Mouse (Mus musculus): ENCODE measurements around the gene Abca13.

Gene Abca13

DNA sequence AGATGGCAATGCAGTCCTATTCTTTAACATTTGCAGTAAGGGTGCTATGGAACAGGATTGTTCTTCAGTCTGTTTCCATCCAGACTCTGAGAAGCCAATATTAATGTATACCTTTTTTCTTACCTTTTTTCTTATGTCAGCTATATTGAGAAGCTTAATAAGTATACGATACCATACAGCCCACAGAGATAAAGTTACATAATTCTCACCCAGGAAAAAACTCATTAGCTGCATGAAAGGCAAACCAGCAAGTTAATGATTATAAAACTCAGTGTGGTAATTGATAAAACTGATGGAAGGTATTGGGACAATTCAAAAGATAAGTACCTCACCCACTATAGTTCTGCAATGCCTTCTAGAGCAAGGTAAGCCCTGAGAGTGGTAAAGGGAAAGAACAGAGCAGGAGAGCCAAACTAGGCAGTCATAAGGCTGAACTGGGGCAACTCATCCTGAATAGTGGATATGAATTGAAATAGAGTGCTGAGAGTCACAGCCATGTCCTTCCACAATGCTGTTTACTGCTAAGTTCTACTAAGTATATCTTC, 342.0 kb downstream of the Abca13 start:
- DNase-seq (ENCODE audit: low read depth), result no peak

DNA sequence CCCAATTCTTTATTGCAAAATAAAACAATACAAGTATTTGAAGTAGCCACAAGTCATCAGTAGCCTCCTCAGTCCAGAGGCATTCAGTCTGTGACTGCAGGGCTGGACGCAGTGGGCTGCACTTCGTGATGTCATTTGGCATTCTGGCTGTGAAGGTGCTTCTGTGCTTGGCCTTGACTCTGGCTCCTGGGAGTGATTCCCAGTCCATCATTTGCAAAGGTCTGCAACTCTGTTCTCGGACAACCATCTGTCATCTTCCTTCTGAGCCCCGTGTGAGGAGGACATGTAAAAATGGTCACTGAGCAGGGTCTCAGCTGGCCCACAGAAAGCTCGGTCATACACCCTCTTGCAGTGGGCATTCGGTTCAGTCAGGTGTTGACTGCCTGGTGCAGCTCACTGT, 345.1 kb downstream of the Abca13 start:
- DNase-seq (ENCODE audit: low read depth), result no peak

DNA sequence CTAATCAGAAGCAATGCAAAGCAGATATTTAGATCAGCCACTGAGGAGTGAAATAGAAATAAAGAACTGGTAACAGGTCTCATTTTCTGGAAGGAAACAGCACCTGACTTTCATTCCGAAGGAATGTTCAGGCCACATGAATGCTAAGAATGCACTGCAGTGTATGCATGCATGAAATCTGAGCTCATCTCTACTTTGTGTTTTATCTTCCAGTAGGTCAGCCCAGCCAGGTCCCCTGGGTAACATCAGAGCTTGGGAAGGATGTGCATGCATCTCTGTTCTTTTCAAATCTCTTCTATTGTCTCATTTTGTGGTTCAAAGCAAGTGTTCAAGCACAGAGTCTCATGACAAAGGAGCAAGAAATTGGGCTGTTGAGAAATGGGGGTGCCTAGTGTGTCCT, 346.6 kb downstream of the Abca13 start:
- DNase-seq (ENCODE audit: low read depth), result no peak

DNA sequence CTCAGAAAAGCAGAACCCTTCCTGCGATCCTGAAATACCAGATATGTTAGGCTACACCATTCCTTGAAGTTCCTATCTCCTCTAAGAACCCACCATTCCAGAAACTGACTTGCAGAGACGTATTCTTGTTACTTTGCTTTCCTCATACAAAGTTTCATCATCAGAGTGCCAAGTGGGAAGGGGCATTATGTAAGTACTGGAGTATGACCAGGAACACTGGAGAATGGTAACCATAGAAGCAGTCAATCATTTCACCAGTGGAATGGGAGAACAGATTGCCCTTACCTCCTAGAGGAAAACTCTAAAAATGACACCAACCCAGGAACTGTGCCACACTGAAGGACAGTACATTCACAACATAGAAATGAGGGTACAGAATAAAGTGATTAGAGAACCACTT, 368.3 kb downstream of the Abca13 start:
- DNase-seq (ENCODE audit: low read depth), result no peak

DNA sequence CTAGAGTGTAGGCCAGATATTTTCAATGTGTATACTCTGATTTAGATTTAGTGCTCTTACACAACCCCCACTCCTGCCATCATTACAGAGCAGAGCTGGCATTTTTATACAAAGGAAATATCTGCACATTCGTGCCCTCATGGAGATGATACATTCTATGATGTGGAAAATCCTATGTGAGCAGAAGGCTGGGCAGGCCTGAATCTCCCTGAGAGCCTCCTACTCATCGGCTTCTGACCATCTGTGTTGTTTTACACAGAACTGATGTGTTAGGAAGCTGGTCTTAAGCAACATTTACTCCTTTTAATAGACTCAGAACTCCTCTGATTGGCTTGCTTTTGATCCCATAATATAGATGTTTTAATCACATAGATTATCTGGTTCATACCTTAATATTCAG, 376.6 kb downstream of the Abca13 start:
- DNase-seq (ENCODE audit: low read depth), result no peak

DNA sequence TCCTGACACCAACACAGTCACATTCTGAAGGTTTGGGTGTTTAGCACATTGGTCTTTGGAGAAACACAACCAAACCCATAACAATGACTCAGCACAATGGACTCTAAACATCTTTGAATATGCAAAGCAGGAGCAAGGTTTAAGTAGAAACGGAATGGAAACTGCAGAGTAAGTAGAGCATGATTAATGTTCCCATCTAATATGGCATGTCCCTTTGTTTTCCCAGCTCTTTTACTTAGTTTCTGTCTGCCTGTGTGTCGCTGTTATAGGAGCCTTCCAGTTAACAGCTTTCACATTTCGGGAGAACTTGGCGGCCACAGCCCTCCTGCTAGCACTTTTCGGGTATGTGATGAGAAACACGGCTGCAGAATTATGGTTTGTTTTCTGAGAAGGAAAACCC, 378.6 kb downstream of the Abca13 start:
- DNase-seq (ENCODE audit: low read depth), result no peak

DNA sequence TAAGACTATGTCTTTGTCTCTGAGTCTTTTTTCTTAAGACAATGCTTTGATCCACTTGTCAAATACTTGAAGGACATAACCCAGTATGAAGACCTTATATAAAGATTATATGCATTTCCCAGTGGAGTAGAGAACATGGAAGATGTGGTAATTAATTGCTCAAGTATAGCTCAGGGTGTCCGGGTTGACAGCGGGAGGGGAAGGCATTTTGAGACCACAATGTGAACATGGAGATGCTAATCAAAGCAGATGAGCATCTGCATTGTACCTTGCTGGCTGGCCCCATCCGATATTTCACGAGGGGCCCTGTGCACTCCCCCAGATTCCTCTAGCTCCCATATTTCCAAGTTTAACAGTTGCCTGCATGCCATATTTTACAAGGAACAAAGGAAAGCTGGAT, 383.2 kb downstream of the Abca13 start:
- DNase-seq (ENCODE audit: low read depth), result no peak

DNA sequence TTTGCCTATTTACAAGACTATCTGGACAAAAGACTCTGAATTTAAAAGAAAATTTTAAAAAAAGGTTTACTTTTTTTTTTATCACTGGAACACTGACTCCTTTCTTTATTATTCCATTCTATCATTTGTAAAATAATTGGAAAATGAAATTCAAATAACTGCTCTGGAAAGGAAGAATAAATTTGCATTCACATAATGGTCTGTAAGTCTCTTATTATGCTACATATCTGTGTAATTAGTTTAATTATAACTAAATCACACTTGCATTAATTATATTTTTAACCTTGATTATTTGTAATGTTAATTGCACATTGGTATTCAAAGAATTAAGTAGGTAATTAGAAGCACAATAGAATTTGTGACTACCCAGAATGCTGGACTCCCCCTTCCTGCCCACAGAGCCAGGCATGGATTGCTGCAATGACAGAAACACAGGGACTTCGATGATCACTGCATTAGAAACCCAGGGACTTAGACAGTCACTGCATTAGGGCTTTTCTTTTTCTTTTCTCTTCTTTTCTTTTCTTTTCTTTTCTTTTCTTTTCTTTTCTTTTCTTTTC, 400.1 kb downstream of the Abca13 start:
- DNase-seq (ENCODE audit: low read depth), result no peak

DNA sequence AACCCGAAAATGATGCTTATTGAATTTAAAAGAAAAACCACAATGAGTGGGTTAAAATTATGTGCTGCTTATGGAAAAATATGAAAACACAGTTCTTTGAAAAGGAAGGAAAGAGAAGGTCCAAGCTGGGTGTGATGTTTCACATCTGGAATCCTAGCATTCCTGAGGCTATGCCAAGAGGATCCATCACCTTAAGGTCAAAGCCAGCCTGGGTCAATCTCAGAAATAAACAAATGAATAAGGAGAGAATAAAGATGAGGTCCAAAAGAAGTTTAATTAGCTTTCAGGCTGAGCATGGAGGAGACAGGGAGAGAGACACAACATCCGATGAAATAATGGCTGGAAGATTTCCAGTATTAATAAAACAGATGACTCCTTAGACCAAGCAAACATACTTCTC, 405.6 kb downstream of the Abca13 start:
- no peak for DNase-seq (ENCODE audit: low read depth)

DNA sequence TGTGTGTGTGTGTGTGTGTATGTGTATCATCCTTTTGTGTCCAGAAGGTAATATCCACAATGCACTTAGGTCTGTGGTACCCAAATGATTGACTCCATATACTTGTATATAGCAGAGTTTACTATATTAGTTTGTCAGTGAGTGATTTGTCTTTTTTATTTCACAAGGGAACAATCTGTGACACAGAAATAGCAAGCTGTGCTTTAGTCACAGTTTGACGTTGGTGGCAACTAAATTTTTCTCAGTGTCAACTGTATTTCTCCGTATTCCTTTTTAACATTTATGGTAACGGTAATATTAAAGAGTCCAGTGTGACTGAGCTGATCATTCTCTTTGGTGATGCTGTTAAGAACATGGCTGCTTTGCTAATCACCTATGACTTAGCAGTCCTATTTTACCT, 409.4 kb downstream of the Abca13 start:
- no peak for DNase-seq (ENCODE audit: low read depth)

DNA sequence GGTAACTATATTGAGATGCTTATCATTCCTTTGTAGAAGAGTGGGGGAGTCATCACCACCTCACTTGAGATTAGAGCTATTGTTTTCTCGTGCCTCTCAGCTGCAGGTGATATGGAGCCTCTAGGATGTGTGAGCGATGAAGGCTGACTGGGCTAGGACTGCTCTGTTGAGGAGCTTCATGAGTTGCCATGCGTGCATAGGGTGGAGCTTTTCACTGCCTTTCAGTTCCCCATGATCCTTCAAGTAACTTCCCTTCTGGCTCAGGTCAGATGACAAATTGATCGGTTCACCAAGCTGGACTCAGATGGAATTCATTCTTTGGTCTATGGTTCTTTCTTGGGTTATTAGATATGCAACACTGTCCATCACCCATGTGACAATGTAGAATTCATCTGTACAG, 410.4 kb downstream of the Abca13 start:
- DNase-seq (ENCODE audit: low read depth), result no peak

DNA sequence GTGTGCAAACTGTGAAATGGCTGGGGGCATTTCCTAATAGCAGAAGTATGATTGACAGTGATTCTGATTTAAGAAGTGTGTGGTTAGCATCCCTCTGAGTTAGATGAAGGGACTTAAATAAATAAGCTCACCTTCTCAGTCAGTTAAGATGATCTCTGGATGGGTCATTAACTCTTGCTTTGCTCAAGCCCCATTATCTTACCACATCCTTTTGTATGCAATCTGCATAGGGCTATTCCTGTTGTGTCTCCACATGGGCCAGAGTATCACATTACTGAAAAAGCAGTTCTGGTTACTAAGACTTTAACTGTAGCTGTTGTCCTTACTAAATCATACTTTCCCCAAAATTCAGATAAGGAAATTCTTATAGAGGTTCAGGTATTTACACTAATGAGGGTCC, 416.5 kb downstream of the Abca13 start:
- DNase-seq (ENCODE audit: low read depth), result no peak

DNA sequence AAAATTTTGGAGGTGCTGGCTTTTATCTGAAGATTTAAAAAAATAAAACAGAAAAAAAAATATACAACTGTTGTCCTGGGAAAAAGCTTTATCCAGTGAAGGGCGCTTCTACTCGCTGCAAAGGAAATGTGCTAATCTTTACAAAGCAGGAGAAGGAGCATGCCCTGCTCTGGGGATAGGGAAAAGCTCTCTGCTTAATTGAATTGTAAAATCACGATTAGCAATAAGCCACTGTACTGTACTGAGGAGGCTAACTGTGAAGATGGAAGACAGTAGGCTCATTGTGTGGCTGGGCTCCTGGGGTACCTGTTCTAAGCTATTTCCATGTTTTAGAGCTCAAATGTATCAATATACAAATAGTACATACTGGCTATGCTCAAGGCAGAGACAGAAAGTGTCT, 417.3 kb downstream of the Abca13 start:
- no peak for DNase-seq (ENCODE audit: low read depth)

DNA sequence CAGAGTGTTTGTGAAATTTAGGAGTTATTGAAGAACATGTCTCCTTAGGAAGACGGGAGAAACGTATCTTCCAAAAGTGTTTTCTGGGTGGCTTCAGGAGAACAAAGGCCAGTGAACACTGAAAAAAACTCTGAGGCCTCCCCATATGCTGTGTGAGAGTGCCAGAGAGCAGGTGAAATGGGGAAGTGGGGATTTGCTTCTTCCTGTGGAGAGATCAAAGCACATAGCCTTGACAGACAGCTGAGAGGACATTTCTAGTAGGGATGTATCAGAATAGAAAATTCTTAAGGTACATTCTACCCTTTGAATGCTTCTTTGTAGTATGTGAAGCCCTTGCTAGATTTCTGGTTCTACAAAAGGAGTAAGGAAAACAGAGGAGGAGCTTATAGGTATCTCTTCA, 424.4 kb downstream of the Abca13 start:
- no peak for DNase-seq (ENCODE audit: low read depth)

DNA sequence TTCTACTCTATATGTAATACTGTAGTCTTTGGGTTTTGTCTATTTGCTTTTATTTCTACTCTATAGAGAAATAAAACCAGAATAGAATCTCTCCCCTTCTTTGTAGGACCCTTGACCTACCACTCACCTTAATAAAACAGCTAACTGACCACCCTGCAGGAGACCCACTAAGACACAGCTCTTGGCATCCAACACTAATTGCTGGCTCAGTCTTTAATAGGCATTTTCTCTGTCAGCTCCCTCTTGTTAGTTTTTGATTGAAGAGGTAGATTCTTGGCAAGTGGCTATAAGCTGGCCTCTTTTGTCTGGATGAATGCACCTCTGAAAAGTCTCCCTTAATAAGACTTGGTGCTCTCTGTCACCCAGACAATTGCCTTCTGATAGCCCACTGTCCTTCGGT, 424.9 kb downstream of the Abca13 start:
- DNase-seq (ENCODE audit: low read depth), result no peak

DNA sequence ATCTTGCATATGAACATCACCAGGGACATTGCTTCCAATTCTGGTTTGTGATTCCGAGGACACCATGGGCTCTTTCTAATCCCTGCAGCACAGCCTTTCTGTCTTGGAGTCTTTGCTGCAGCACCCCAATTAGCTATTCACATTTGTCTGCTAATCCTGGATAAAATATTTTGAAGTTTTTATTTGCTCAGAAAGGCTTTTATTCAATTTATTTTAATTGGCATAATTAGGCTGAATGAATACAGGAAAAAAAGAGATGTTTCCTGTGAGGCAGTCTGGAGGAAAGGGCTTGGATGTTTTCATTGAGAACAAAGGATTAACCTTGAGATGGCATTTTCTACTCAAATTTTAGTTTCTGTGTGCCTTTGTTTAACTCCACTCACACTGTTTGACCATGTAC, 428.2 kb downstream of the Abca13 start:
- no peak for DNase-seq (ENCODE audit: low read depth)

DNA sequence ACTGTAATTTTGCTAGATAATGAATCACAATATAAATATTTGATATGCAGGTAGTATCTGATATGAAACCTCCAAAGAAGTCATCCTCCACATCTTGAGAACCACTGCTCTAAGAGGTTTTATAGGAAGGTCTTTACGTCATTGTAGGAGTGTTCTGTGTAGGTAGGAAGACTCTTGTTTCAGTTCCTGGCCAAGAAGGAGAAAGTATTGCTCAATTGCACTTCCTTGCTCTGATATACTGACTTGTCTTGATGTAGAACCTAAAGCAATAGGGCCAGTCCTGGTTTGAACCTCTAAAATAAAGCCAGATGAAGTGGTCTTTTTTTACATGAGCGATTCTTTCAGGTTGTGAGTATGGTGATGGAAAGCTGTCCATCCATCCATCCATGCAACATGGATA, 431.1 kb downstream of the Abca13 start:
- DNase-seq (ENCODE audit: low read depth), result no peak

DNA sequence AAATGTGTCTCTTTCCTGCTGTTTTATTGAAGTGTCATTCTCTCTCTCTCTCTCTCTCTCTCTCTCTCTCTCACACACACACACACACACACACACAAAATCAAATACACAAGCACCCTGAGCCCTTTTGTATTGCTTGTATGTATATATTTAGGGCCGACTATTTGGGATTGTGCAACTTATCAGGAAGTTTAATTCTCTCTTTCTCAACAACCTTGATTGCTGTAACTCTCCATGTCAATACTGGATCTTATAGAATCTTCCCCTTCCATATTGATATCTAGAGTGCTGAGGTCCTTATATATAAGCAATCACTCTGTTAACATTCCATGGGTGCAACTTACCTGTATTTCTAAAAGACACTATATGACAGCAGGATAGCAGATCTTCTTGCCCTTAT, 433.0 kb downstream of the Abca13 start:
- no peak for DNase-seq (ENCODE audit: low read depth)

DNA sequence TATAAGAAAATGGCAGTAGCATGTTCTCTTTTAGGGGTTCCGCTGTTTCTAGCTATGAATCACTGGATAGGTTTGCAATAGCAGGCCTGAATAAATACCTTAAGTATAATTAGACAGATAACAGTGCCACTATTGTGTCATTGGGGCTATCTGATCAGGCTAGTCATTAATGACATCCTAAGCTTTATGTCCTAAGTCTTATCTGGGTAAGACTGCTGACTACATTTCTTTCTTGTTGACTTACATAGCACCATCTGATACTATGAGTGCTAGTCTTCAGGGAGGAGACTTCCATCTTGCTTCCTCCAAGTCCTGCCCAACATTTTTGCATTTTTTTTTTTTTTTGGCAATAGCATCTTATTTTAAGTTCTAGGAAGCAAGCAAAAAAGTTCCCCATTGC, 434.1 kb downstream of the Abca13 start:
- no peak for DNase-seq (ENCODE audit: low read depth)

DNA sequence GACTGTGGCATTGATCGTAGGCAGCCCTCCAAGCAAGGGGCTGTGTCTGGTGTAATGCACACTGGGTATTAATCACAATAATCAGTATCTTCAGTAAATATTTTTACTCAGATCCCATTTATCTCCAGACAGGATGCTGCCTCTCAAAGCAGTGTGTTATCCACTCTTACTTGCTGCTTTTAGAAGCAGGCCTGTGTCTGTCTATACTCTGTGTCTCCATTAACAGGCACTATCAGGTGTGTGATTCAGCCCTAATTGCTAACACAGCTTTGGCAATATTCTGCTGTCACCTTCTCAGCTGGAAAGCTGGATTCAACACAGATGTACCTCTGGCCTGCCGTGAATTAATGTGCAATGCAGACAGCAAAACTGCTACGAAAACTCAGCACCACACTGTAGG, 455.5 kb downstream of the Abca13 start:
- DNase-seq (ENCODE audit: low read depth), result no peak

DNA sequence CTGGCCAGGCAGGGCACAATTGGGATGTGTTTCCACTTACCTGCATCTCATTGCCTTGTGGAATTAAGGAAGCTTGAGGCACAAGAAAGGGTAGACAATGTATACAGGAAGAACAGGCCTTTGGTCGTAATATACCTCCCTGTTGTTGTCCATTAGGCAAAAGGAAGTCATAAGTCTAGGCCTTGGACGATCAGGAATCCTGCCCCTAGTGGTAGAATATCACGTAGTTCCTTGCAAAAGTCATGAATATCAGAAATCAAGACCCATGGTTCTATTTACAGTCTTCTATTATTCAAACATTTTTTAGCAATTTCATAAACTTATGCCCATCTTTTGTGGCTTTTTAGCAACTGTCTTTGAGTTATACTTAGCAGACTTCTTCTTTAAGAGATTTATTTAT, 456.2 kb downstream of the Abca13 start:
- no peak for DNase-seq (ENCODE audit: low read depth)

DNA sequence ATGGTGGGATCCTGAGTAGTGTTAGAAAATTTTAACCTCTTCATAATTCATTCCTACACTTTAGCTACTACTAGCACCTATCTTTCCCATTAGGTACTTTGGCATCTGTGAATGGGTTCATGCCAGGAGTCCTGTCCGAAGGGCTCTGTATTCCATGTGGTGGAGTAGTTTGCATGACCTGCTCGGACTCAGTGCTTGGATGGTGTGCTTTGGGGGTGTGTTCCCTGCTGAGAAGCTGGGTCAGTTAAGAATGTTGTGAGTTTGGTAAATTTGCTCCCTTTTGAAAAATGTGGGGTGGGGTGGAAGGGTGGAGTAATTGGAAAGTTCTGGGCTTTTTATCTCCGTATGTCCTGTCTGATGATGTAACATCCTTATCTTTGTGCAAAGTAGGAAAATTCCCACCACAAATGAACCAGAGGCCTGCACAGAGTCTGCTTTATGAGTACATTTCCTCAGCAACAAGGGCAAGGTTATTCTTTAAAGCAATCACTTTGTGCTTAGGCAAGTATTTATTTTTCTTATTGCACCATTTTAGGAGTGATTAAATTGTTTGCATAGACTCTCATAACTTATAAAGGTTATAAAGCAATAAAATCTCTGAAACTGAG, 475.0 kb downstream of the Abca13 start:
- no peak for DNase-seq (ENCODE audit: low read depth)

DNA sequence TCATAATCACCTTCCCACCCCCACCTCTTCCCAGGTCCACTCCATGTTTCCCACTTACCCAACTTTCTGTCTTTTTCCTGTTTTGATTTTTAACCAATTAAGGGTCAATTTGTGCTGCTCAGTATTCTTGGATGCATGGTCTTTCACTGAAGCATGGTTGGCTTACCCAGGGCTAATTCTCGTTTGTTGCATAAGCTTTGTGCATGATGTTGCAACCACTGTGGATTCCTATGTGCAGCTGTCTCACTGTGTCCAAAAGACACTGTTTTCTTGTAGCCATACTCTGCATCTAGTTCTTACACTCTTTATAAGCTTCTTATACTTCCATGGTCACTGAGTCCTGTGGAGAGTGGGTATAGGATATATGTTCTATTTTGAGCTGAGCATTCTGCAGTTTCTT, 477.7 kb downstream of the Abca13 start:
- DNase-seq (ENCODE audit: low read depth), result no peak

DNA sequence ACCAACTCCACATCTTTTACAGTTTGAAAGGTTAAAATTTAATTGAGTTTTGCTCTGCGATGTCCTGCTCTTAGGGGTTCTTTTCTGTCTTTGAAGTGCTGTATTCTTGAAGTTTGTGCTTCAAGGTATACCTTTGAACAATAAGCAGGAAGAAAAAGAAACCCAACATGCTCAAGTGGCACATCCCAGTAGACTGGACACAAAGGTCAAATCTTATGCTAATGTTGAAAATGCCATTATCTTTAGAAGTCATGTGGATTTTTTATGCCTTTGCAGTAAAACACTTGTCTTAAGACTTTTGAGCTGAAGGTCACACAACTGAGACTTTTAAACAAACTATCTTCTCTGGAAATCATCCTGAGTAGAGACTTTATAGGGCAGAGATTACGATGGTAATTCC, 493.2 kb downstream of the Abca13 start:
- DNase-seq (ENCODE audit: low read depth), result no peak

All from c-Kit-positive CD71-positive TER-119-negative erythroid progenitor cells, embryonic 14.5 days (primary cell).